Mouse (Mus musculus): ENCODE measurements around the gene 4930438A08Rik.

DNA sequence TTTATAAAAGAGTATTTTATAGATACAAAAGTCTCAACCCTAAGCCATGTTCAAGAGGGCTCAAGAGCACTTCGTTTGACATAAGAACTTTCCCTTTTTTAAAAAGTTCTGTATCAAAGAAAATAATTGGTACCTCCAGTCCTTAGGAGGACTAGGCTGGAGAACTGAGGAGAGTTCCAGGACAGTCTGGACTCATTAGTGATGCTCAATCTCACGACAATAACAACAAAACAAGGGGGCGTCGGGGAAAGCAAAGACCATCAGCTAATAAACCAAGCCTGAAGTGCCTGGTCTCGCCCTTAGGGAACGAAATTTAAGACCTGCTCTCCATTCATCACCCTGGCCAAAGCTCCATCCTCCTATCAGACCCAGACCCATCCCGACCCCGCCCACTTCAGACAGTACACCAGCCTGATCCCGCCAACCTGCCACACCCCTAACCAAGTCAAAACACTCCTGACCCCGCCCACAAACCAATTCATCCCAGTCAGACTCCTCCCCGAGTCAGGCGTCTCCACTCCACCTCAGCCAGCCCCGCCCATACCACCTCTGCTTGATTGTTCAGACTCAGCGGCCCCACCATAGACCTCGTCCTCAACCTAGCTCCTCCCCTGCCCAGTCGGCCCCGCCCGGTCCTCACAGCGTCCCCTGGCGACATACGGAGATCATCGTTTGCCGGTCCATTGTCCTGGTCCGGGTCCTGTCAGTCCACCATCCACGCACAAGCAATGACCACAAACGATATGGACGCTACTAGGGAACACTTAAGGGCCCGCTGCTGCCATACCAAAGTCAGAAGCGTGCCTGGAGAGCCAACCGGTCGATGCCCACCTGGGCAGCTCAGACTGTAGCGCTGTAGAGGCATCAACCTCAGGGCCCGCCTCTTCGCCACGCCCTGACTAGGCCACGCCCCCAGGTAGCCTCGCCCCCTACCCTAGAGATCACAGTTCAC lies 35.5 kb upstream of the 4930438A08Rik start:
- TF ChIP-seq POLR2A (IDR thresholded peaks at IDR 0.05; ENCODE audit: control insufficient read depth, extremely low read depth, insufficient read depth, low read length, poor library complexity) (no peak), CTCF (IDR thresholded peaks at IDR 0.05; ENCODE audit: borderline replicate concordance, control insufficient read depth, extremely low read depth, insufficient read depth, low read length, poor library complexity) (no peak)
